Mouse (Mus musculus): ENCODE data around the gene Caln1.
A peak's percentile ranks its signal among the peaks of the same experiment; 100 is the strongest.

DNA sequence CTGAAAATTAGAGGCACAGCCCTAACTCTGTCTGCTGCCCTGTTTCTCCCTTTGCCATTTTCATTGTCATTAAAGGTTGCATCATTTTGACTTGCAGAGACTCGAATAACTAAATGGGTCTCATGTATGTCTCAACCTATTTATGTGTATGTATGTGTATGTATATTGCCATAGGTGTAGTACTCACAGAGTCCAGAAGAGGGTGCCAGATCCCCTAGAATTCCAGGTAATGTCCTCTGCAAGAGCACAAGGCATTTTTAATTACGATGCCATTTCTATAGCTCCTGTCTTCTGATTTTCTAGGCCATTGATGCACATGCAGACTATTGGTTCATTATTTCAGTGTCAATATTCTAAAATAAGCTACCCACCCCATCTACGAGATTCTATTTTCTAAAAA is 388.3 kb downstream of the Caln1 start:
- TF ChIP-seq CTCF (IDR thresholded peaks at IDR 0.05) = peak; percentile 16; the same call in 1 of the 2 replicates
- TF ChIP-seq EP300 (IDR thresholded peaks at IDR 0.05) = no peak
